Mouse (Mus musculus) frontal cortex, postnatal 14 days (tissue): ENCODE results near the gene Gtf2a1l.

Experiments
- DNase-seq, 2 experiments: peaks; one replicate each; pipeline ENCODE4 v3.0.0; 2022; ENCODE audit warnings: low spot score in 2 of 2

Gtf2a1l gene

DNA sequence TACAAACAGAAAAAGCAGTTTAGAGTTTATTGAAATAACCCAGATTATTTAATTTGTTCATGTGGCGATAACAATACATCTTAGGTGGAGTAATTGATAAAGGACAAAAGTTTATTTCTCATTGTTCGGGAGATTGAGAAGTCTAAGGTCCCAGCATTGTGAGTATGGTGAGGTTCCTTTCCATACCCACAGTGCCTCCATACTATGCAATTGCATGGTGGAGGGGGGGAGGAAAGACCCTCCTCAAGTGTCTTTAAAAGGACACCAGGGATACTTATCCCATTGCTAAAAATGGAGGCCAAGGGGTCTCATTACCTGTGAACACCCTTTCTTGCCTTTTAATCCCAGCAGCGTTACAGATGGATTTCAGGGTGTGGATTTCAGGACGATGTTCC is 15.1 kb upstream of the Gtf2a1l start:
- no peak for DNase-seq

DNA sequence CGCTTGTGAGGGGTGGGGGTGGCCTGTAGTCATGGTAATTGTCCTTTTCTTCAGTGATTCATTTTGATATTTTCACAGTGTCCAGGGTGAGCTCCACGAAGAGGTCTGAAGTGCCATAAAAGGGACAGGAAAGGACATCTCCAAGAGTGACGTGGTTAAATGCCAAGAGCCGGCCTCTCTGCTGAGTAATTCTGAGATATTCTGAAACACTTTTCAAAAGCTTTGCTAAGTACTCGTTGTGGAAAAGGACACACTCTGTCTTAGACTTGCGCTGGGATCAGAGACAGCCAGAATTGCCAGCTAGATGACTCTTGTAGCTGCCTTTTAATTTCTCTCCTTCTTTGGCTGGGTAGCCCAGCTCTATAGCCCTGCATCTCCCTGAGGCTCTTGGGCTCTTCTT is 9.9 kb upstream of the Gtf2a1l start:
- DNase-seq = no peak

GRCm38 (mm10) chr17:88666076-88666475 is 2.4 kb upstream of the Gtf2a1l start:
- DNase-seq = no peak

DNA sequence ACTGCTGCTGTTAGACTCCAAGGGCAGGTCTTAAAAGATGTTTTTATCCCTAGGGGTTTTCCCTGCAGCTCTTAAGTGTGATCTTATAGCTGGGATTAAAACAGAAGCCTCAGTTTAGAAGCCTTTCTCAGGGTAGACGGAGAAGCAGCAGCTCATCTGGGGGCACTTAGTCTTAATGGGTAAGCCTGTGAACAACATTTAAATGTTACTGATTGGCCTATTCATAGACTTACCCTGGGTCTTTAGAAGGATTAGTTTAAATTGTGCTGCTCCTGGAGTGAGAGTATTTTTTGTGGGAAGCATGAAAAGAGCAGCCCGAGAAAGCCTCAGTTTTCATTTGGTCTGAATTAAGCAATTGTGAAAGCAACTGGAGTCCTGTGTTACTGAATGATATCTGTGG is 1.5 kb downstream of the Gtf2a1l start:
- no peak for DNase-seq

DNA sequence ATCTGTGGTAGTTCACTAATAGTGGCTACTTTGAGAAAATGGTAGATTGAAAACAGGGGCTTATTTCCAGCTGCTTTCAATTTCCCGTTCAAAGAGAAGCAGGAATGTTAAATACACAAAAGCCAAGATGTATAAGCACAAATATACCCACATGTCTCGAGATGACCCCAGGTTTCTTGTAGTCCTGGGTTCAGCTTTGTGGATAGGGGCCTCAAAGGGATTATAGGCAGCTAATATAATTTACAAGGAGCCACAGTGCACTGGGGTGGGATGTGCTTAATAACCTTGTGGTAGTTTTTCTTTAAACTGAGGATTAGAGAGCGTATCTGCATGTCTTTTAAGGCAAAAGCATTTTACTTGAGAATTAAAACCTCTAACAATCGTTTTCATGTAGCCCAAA is 2.3 kb downstream of the Gtf2a1l start:
- no peak for DNase-seq

DNA sequence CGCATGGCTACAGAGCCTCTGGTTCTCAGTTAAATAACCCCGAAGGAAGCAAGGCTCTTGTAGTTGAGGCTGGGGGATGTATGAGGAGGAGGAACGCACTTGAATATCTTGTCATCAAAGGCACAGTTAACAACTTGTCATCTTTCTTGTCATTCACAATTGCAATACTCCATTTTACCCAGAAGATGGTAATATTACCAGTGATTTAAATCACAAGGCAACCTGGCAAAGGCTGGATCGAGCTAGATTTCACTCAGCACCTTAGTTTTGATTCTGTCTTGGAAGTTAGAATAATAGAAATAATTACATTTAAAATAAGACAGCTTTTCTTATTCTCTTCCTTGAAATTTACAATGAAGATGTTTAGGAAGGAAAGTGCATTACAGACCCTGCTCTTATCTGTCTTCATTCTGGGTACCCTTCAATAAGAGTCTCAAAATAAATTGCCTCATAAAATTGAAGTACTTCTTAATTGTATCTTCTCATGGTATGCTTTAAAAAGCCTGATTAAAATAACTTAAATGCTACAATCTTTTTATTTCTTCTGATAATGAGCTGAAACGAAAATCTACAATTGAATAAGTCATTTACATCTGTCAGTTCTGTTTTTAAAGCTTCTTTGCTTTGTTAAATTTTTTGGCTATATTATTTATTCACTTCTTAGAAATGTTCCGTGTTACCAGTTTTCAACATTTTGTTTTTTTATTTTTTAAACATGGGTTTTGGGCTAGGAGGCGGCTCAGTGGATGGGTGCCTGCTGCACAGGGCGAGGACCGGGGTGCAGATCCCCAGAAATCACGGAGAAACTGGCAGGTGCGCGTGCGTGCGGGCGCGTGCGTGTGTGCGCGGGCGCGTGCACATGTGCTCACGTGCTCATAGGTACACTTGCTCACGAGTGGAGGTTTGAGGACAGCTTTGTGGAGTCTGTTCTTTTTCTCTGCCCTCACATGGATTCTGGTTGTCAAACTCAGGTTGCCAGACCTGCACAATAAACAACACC is 7.2 kb downstream of the Gtf2a1l start:
- DNase-seq = no peak

DNA sequence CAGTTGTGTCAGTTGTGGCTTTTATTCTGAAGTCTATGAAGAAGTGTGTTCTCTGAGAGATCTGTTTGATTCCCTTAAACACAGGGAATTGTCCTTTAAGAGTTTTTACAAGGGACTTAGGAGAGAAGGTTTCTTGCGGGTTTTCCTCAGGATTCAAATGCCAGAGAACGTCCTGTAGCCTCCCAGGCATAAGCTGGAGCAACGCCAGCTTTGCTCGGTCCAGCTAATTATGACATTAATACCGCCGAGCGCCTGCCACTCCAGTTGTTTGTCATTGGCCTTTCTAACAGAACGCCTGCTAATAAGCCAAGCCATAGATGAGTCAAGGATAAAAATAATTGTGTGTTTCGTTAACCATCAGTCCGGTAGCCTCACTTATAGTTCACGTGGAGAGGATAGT is 19.8 kb downstream of the Gtf2a1l start:
- no peak for DNase-seq

- DNase-seq = no peak
Observed at GRCm38 (mm10) chr17:88696656-88697333, 28.3 kb downstream of the Gtf2a1l start.

- no peak for DNase-seq
Observed at GRCm38 (mm10) chr17:88700901-88701300, 32.4 kb downstream of the Gtf2a1l start.

- no peak for DNase-seq
Observed at GRCm38 (mm10) chr17:88702345-88702744, 33.9 kb downstream of the Gtf2a1l start.

DNA sequence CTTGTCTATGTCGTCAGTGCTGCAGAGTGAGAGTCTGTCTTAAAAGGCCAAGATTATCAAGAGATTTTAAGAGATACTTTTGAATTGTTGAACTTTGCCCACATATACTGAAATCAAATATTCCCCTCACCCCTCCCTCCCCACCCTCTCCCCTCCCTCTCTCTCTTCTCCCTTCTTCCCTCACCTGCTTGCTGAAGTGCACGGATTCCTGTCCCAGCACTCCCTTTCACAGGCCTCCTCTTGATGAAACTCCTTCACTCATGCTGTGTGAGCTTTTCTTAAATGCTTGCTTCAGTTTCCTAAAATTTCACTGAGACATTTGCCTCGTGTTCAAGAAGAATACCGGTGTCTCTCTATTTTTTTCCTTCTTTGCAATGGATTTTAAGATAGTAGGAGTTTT is 34.7 kb downstream of the Gtf2a1l start:
- DNase-seq = no peak

GRCm38 (mm10) chr17:88706231-88706649 is 37.8 kb downstream of the Gtf2a1l start:
- DNase-seq = no peak

DNA sequence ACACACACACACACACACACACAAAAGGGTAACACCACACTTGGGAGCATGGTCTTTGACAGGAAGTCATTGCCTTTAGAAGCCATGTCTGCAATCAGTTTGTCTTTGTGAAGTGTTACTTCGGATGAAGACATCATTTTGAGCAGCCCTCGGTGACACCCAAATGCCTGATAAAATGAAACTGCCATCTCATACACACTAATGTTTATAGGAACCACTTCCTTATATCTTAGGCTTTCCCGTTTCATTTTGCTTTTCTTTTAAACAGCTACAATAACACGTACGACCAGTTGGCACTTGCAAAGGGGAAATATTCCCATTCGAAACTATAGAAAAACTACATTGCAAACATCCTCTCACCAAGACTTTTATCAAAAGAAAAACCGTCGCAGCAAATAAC is 81.2 kb downstream of the Gtf2a1l start:
- DNase-seq = no peak

- no peak for DNase-seq
Observed at GRCm38 (mm10) chr17:88752827-88753471, 84.5 kb downstream of the Gtf2a1l start.

GRCm38 (mm10) chr17:88753472-88753857 is 85.0 kb downstream of the Gtf2a1l start:
- no peak for DNase-seq

GRCm38 (mm10) chr17:88755776-88756175 is 87.3 kb downstream of the Gtf2a1l start:
- DNase-seq = no peak

GRCm38 (mm10) chr17:88758003-88758437 is 89.6 kb downstream of the Gtf2a1l start:
- DNase-seq = peak; percentile 52 to 69

DNA sequence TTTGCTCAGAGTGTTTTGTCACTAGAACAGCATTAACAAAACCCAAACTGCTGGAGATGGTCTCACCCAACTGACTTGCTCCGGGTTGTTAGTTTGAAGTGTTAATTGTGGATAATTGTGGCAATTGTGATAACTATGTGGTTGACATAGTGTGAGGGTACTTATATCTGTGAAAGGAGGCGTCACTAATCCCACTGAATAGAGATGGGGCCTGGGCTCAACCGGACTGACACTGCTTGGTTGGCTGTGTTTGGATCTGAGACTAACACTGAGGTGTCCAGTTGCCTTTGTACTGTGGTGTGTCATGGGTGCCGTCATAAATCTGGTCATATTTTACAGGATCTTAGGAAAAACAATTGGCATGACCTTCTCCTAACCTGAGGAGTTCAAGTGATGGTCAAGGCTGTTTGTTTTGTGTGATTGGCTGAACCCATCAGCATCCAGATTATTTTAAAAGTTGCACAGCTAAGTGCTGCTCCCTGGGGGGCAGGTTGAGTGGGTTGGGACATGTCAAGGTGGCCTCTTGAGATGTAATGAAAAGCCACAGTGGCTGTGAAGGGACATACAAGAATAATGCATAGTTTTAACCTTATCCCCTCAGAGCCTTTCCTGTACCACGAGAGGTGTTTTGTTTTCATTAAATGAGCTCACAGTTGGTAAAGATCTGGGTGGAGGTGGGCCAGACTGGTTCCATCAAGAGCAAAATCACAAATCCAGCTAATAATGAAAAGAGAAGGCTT is 95.1 kb downstream of the Gtf2a1l start:
- DNase-seq = no peak

GRCm38 (mm10) chr17:88764136-88764485 is 95.7 kb downstream of the Gtf2a1l start:
- no peak for DNase-seq
